Mouse (Mus musculus) olfactory bulb, adult 2 months (tissue): Measurements from ENCODE around the gene Cacna1d. TPM values are rescaled to one million over a fixed set of nuclear protein-coding genes. Genes with fewer than 3 reads are reported as not detected.

Experiments
- H3K27ac ChIP-seq: fragments of 200-500 bp; 2 replicates; pipeline ENCODE4 v1.5.1; 2012; ENCODE audit warnings: low read depth, low read length; ENCODE audit not compliant: insufficient read depth
- H3K4me1 ChIP-seq: fragments of 200-500 bp; 2 replicates; pipeline ENCODE4 v1.6.1; 2012; ENCODE audit warnings: low read length; ENCODE audit not compliant: control insufficient read depth, insufficient read depth
- H3K4me3 ChIP-seq: fragments of 200-500 bp; 2 replicates; pipeline ENCODE4 v1.5.1; 2012; ENCODE audit warnings: mild to moderate bottlenecking, low read depth, low read length, moderate library complexity; ENCODE audit not compliant: insufficient read depth
- CTCF ChIP-seq: fragments of 200-500 bp; IDR thresholded peaks from 2 replicates; pipeline ENCODE4 v1.5.1; 2012; ENCODE audit warnings: low read depth, mild to moderate bottlenecking, low read length, moderate library complexity; ENCODE audit not compliant: insufficient read depth
- POLR2A ChIP-seq: fragments of 200-500 bp; IDR thresholded peaks from 2 replicates; pipeline ENCODE4 v1.6.1; 2012; ENCODE audit warnings: mild to moderate bottlenecking, low read depth, low read length, moderate library complexity; ENCODE audit not compliant: insufficient read depth
- WGBS: fragments of 180-500 bp; shearing (Covaris S2); methylation state at CpG from one replicate; pipeline ENCODE4 v1.1.7; 2018; 5-methylcytosine and 5-hydroxymethylcytosine counted together
- polyA plus RNA-seq: library from polyadenylated mRNA; stranded (reverse); fragments of >200 nt; gene quantifications from 2 replicates; pipeline ENCODE4 v1.2.4, GENCODE M21; 2012; ENCODE audit warnings: low replicate concordance; ENCODE audit not compliant: missing spikeins, insufficient read depth, insufficient read length

Cacna1d gene
- polyA plus RNA-seq, 1 experiment: 140 TPM

GRCm38 (mm10) chr14:30113392-30114108 lies 377.7 kb downstream of the Cacna1d start:
- TF ChIP-seq CTCF (no peak), POLR2A (no peak)
- no peak overlapping the region for H3K4me3 ChIP-seq
- 49% methylated on average over 9 of the region's 9 CpGs for WGBS
- H3K27ac ChIP-seq: 0 out of 2 replicates have a peak overlapping the region, but pooled peaks have one; percentile 46
- H3K4me1 ChIP-seq: peaks cover 18% of the 10 kb centered on the region

GRCm38 (mm10) chr14:30109079-30109478 lies 382.2 kb downstream of the Cacna1d start:
- no peak; the same call in 1 of the 2 replicates for TF ChIP-seq CTCF
- TF ChIP-seq POLR2A: no peak
- Histone ChIP-seq H3K27ac (no peak overlapping the region), H3K4me3 (no peak overlapping the region), H3K4me1 (peaks cover 15% of the 10 kb centered on the region)
- WGBS: 48% methylated on average over 2 of the region's 2 CpGs

GRCm38 (mm10) chr14:30106550-30106949 lies 384.7 kb downstream of the Cacna1d start:
- WGBS: 70% methylated on average over 4 of the region's 4 CpGs
- Histone ChIP-seq H3K27ac (no peak overlapping the region), H3K4me1 (peaks cover 11% of the 10 kb centered on the region), H3K4me3 (no peak overlapping the region)
- TF ChIP-seq POLR2A (no peak), CTCF (no peak)

- 35% methylated on average over 6 of the region's 6 CpGs for WGBS
Observed at GRCm38 (mm10) chr14:30105551-30105950, 385.7 kb downstream of the Cacna1d start.

GRCm38 (mm10) chr14:30103946-30104536 lies 387.2 kb downstream of the Cacna1d start:
- WGBS: 71% methylated on average over 8 of the region's 8 CpGs
- H3K4me3 ChIP-seq: no peak overlapping the region
- no peak for TF ChIP-seq CTCF
- TF ChIP-seq POLR2A: no peak
- H3K27ac ChIP-seq: no peak overlapping the region
- 0 out of 2 replicates have a peak, but pooled peaks cover 3% of the 10 kb centered on the region for H3K4me1 ChIP-seq

More at GRCm38 (mm10) chr14:30105551-30105950, 385.7 kb downstream of the Cacna1d start:
- Histone ChIP-seq H3K4me1 (peaks cover 6% of the 10 kb centered on the region), H3K4me3 (no peak overlapping the region), H3K27ac (no peak overlapping the region)
- TF ChIP-seq CTCF (no peak), POLR2A (no peak)

GRCm38 (mm10) chr14:30097239-30097638 lies 394.0 kb downstream of the Cacna1d start:
- no peak overlapping the region for H3K4me3 ChIP-seq
- no peak overlapping the region for H3K27ac ChIP-seq
- 57% methylated on average over 5 of the region's 5 CpGs for WGBS
- no peak for TF ChIP-seq CTCF
- no peak for TF ChIP-seq POLR2A
- H3K4me1 ChIP-seq: peaks cover 4% of the 10 kb centered on the region

GRCm38 (mm10) chr14:30092426-30092825 lies 398.8 kb downstream of the Cacna1d start:
- TF ChIP-seq POLR2A: no peak
- no peak for TF ChIP-seq CTCF
- Histone ChIP-seq H3K4me1 (peaks cover 6% of the 10 kb centered on the region), H3K27ac (no peak overlapping the region), H3K4me3 (no peak overlapping the region)
- WGBS: 37% methylated on average over 4 of the region's 4 CpGs

- no peak for TF ChIP-seq POLR2A
- no peak for TF ChIP-seq CTCF
- peaks cover 6% of the 10 kb centered on the region for H3K4me1 ChIP-seq
- 83% methylated on average over 2 of the region's 2 CpGs for WGBS
- H3K4me3 ChIP-seq: no peak overlapping the region
- no peak overlapping the region for H3K27ac ChIP-seq
Observed at GRCm38 (mm10) chr14:30092021-30092420, 399.2 kb downstream of the Cacna1d start.

DNA sequence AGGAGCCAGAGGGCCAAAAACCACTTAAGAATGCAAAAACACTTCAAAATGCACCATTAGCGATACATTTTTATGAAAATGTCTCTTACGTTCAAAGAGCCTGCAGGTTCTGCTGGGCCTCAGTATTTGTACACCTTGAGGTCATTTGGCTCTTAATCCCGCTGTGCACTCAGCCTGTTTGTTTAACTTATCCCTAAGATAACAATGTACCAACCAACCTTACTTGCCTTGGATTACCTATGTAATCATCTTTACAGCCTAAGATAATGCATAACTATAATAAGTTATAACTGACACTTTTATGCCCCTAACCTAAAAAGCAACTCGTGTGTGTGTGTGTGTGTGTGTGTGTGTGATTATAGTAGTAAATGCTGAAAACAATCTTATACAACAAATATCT lies 411.5 kb downstream of the Cacna1d start:
- Histone ChIP-seq H3K27ac (no peak overlapping the region), H3K4me1 (peaks cover 4% of the 10 kb centered on the region; the same call in 1 of the 2 replicates), H3K4me3 (no peak overlapping the region)
- 90% methylated on average over 4 of the region's 4 CpGs for WGBS
- TF ChIP-seq CTCF (no peak), POLR2A (no peak)
